Comparison of ENCODE assay signal across 8 mouse cellular contexts in the genomic region with DNA sequence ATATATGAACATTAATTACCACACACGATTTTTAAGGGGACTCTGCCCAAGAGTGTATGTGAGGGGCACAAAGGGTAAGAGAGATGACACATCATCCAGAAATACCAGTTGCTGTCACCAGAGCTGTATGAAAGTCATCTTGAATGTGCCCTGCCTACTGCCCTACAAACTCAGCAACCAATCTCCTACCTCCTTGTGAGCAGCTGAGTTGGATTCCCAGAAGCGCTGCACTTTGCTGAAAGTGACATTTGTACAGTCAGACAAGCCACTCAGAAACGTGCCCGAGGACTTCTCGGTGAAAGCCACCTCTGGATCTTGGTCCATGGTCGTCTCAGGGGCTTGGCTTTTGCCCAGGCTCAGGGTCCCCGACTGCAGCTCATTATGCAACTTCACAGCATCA. TPM values are rescaled to one million over a fixed set of nuclear protein-coding genes. Genes with fewer than 3 reads are reported as not detected.
DNase-seq lines count a peak whose midpoint lies in the region; ATAC-seq lines count a peak whose summit lies in the region.

No protein-coding gene starts in this region.

- 45% methylated on average over 7 of the region's 7 CpGs for WGBS in heart, embryonic 10.5 days
- 50% methylated on average over 7 of the region's 7 CpGs for WGBS in midbrain, embryonic 11.5 days

- no peak for ATAC-seq in midbrain, embryonic 11.5 days (ENCODE audit: low FRiP score)

- peaks cover 11% of the 10 kb centered on the region for H3K4me1 ChIP-seq in heart, embryonic 10.5 days
- peaks cover 11% of the 10 kb centered on the region for H3K4me1 ChIP-seq in midbrain, embryonic 11.5 days (ENCODE audit: control insufficient read depth, insufficient read depth, low read length)

- no peaks in the 10 kb centered on the region for H3K27me3 ChIP-seq in heart, embryonic 10.5 days (ENCODE audit: insufficient read depth, poor library complexity, severe bottlenecking)
- no peaks in the 10 kb centered on the region for H3K27me3 ChIP-seq in midbrain, embryonic 11.5 days (ENCODE audit: control insufficient read depth, insufficient read depth, low read length)

- DNase-seq in heart, embryonic 10.5 days (ENCODE audit: low spot score), result no peak
- no peak for DNase-seq in heart, adult 8-10 months (ENCODE audit: low spot score)
- peak; percentile 61 for DNase-seq in MEL-GATA-1-ER (ENCODE audit: extremely low read depth, low read depth)
- DNase-seq in heart, postnatal 4 days, result peak; percentile 35
- DNase-seq in midbrain, embryonic 11.5 days (ENCODE audit: low spot score, missing footprints), result no peak
- DNase-seq in thymus, adult 18-20 months, result no peak
- DNase-seq in cerebellum, adult 9-10 months, result no peak
- DNase-seq in adrenal gland, adult 18-20 months (ENCODE audit: low spot score in 2 of 2), result no peak

- H3K4me3 ChIP-seq in heart, embryonic 10.5 days, result peak overlapping the region; percentile 87
- H3K4me3 ChIP-seq in midbrain, embryonic 11.5 days (ENCODE audit: low read depth, low read length), result peak overlapping the region; percentile 64

- H3K9me3 ChIP-seq in heart, embryonic 10.5 days, result no peaks in the 10 kb centered on the region
- no peaks in the 10 kb centered on the region for H3K9me3 ChIP-seq in midbrain, embryonic 11.5 days (ENCODE audit: control insufficient read depth, low read length)

- no peak overlapping the region for H3K27ac ChIP-seq in heart, embryonic 10.5 days
- no peak overlapping the region for H3K27ac ChIP-seq in midbrain, embryonic 11.5 days (ENCODE audit: low read depth, low read length)

- peak overlapping the region; percentile 68 for H3K4me2 ChIP-seq in midbrain, embryonic 11.5 days

- H3K36me3 ChIP-seq in heart, embryonic 10.5 days, result peaks cover 21% of the 10 kb centered on the region
- peaks cover 5% of the 10 kb centered on the region; the same call in 1 of the 2 replicates for H3K36me3 ChIP-seq in midbrain, embryonic 11.5 days (ENCODE audit: control insufficient read depth, insufficient read depth, low read length)

- peak overlapping the region; percentile 0; the same call in 1 of the 2 replicates for H3K9ac ChIP-seq in midbrain, embryonic 11.5 days (ENCODE audit: low read length)

RNA-seq across cellular contexts. Expression of gene Rrp12, which starts 1.0 kb away (rescaled TPM):
- 25.1 and 25.8 TPM in 2 replicates for polyA plus RNA-seq in heart, embryonic 10.5 days (2016; fragmentation: Nextera tagmentation; extraction: Ambion mirVana)
- 10 to 100 TPM; 16.4 to 18.7 (median 18.5) TPM for total RNA-seq in heart, adult 8-10 months (2022)
- total RNA-seq in heart, postnatal 4 days (2021), result 10 to 100 TPM; 19.9 to 23.4 TPM
- 13.2 and 14.7 TPM in 2 replicates for polyA plus RNA-seq in midbrain, embryonic 11.5 days (2014; fragmentation: Nextera tagmentation; extraction: Ambion mirVana)
- 10 to 100 TPM; 17.0 to 20.7 TPM for total RNA-seq in adrenal gland, adult 18-20 months (2021)

RNA-seq across cellular contexts. Expression of gene Pgam1, which starts 16.8 kb away (rescaled TPM):
- 1,222 and 1,272 TPM in 2 replicates for polyA plus RNA-seq in heart, embryonic 10.5 days (2016; fragmentation: Nextera tagmentation; extraction: Ambion mirVana)
- total RNA-seq in heart, adult 8-10 months (2022), result 100 to 1,000 TPM in 3 of 4 experiments, 10 to 100 TPM in 1; 94.6 to 149 (median 113) TPM
- total RNA-seq in heart, postnatal 4 days (2021), result 100 to 1,000 TPM; 150 to 162 TPM
- polyA plus RNA-seq in midbrain, embryonic 11.5 days (2014; fragmentation: Nextera tagmentation; extraction: Ambion mirVana), result 730 and 785 TPM in 2 replicates
- 100 to 1,000 TPM; 774 to 926 TPM for total RNA-seq in adrenal gland, adult 18-20 months (2021)

RNA-seq across cellular contexts. Expression of gene Exosc1, which starts 38.3 kb away (rescaled TPM):
- 60.1 and 78.1 TPM in 2 replicates for polyA plus RNA-seq in heart, embryonic 10.5 days (2016; fragmentation: Nextera tagmentation; extraction: Ambion mirVana)
- total RNA-seq in heart, adult 8-10 months (2022), result 10 to 100 TPM; 11.9 to 14.7 (median 13.7) TPM
- 10 to 100 TPM; 18.0 to 18.2 TPM for total RNA-seq in heart, postnatal 4 days (2021)
- polyA plus RNA-seq in midbrain, embryonic 11.5 days (2014; fragmentation: Nextera tagmentation; extraction: Ambion mirVana), result 75.0 and 82.1 TPM in 2 replicates
- 10 to 100 TPM; 25.8 to 26.8 TPM for total RNA-seq in adrenal gland, adult 18-20 months (2021)

RNA-seq across cellular contexts. Expression of gene Zdhhc16, which starts 38.3 kb away (rescaled TPM):
- polyA plus RNA-seq in heart, embryonic 10.5 days (2016; fragmentation: Nextera tagmentation; extraction: Ambion mirVana), result 73.4 and 78.9 TPM in 2 replicates
- total RNA-seq in heart, adult 8-10 months (2022), result 10 to 100 TPM; 12.4 to 14.1 (median 13.1) TPM
- 10 to 100 TPM; 30.7 to 31.7 TPM for total RNA-seq in heart, postnatal 4 days (2021)
- 64.0 and 64.7 TPM in 2 replicates for polyA plus RNA-seq in midbrain, embryonic 11.5 days (2014; fragmentation: Nextera tagmentation; extraction: Ambion mirVana)
- total RNA-seq in adrenal gland, adult 18-20 months (2021), result 10 to 100 TPM; 26.3 to 29.6 TPM

RNA-seq across cellular contexts. Expression of gene Frat2, which starts 47.0 kb away (rescaled TPM):
- 1.6 and 4.0 TPM in 2 replicates for polyA plus RNA-seq in heart, embryonic 10.5 days (2016; fragmentation: Nextera tagmentation; extraction: Ambion mirVana)
- total RNA-seq in heart, adult 8-10 months (2022), result 1 to 10 TPM; 2.2 to 4.6 (median 2.5) TPM
- 1 to 10 TPM; 3.6 to 3.9 TPM for total RNA-seq in heart, postnatal 4 days (2021)
- polyA plus RNA-seq in midbrain, embryonic 11.5 days (2014; fragmentation: Nextera tagmentation; extraction: Ambion mirVana), result 6.6 and 7.2 TPM in 2 replicates
- 1 to 10 TPM; 1.4 to 3.4 TPM for total RNA-seq in adrenal gland, adult 18-20 months (2021)

Comparison
In these comparisons a context has a peak if more than half of its experiments do, and no peak if none do; other contexts are left out.
1. DNase-seq: peak in MEL-GATA-1-ER (single experiment) and heart, postnatal 4 days (single experiment); none in heart, embryonic 10.5 days (single experiment), heart, adult 8-10 months (single experiment), midbrain, embryonic 11.5 days (single experiment), thymus, adult 18-20 months (0 of 2), cerebellum, adult 9-10 months (single experiment) and adrenal gland, adult 18-20 months (0 of 2).
2. RNA of gene Pgam1, which starts 16.8 kb away (total RNA-seq): 774 to 926 TPM in adrenal gland, adult 18-20 months; 150 to 162 TPM in heart, postnatal 4 days and 94.6 to 149 TPM in heart, adult 8-10 months; every median in the first group is over 4 times any median in the second.